Comparison of ENCODE assay signal across 9 mouse cellular contexts in genomic region chr16:20185368-20185767, GRCm38 (mm10). TPM values are rescaled to one million over a fixed set of nuclear protein-coding genes. Genes with fewer than 3 reads are reported as not detected.
DNase-seq lines count a peak whose midpoint lies in the region; ATAC-seq and TF ChIP-seq lines count a peak whose summit lies in the region.
"Had no signal": no experiment of that assay in that cellular context is flagged by ENCODE, and none has a peak within 500 bp of the region (broad histone marks: within the 10 kb centered on the region; RNA-seq: fewer than 3 reads in every experiment).

No protein-coding gene starts in this region.

- peak; percentile 76 for TF ChIP-seq CTCF in intestine, postnatal 0 days (IDR thresholded peaks at IDR 0.05; ENCODE audit: low read depth)

- no peak overlapping the region for H3K9ac ChIP-seq in intestine, postnatal 0 days (ENCODE audit: low read depth, low read length)
- H3K9ac ChIP-seq in intestine, embryonic 15.5 days, result no peak overlapping the region
- H3K9ac ChIP-seq in embryonic facial prominence, embryonic 11.5 days (replicated peaks; ENCODE audit: low read length), result no peak overlapping the region
- H3K9ac ChIP-seq: embryonic facial prominence, embryonic 12.5 days had no signal

- ATAC-seq in intestine, postnatal 0 days, result no peak
- ATAC-seq in intestine, embryonic 15.5 days, result no peak
- peak; percentile 60 for ATAC-seq in CD4-positive, CD25-positive, alpha-beta regulatory T cell, adult 4 months
- ATAC-seq in embryonic facial prominence, embryonic 11.5 days (replicated peaks; ENCODE audit: insufficient number of reproducible peaks, low FRiP score, low TSS enrichment, low read depth), result no peak

- no peaks in the 10 kb centered on the region for H3K4me1 ChIP-seq in intestine, postnatal 0 days (replicated peaks; ENCODE audit: control insufficient read depth, insufficient read depth, low read length)
- no peaks in the 10 kb centered on the region for H3K4me1 ChIP-seq in intestine, embryonic 15.5 days (replicated peaks)
- no peaks in the 10 kb centered on the region for H3K4me1 ChIP-seq in embryonic facial prominence, embryonic 11.5 days (ENCODE audit: control insufficient read depth, insufficient read depth, low read length)
- H3K4me1 ChIP-seq: embryonic facial prominence, embryonic 12.5 days had no signal

- H3K27me3 ChIP-seq in intestine, postnatal 0 days (replicated peaks; ENCODE audit: control insufficient read depth, insufficient read depth, low read length), result no peaks in the 10 kb centered on the region
- no peaks in the 10 kb centered on the region for H3K27me3 ChIP-seq in intestine, embryonic 15.5 days (replicated peaks)
- H3K27me3 ChIP-seq in embryonic facial prominence, embryonic 11.5 days (ENCODE audit: control insufficient read depth, insufficient read depth, low read length), result no peaks in the 10 kb centered on the region
- H3K27me3 ChIP-seq: embryonic facial prominence, embryonic 12.5 days had no signal

- 51% methylated on average over 2 of the region's 2 CpGs for WGBS in intestine, postnatal 0 days
- 67% methylated on average over 2 of the region's 2 CpGs for WGBS in intestine, embryonic 15.5 days
- 67% methylated on average over 2 of the region's 2 CpGs for WGBS in embryonic facial prominence, embryonic 11.5 days

- no peaks in the 10 kb centered on the region for H3K9me3 ChIP-seq in intestine, postnatal 0 days (ENCODE audit: control insufficient read depth)
- no peaks in the 10 kb centered on the region for H3K9me3 ChIP-seq in intestine, embryonic 15.5 days
- no peaks in the 10 kb centered on the region for H3K9me3 ChIP-seq in embryonic facial prominence, embryonic 11.5 days (replicated peaks; ENCODE audit: control insufficient read depth, low read length)
- H3K9me3 ChIP-seq: embryonic facial prominence, embryonic 12.5 days had no signal

- H3K4me2 ChIP-seq in intestine, postnatal 0 days (replicated peaks; ENCODE audit: low read depth), result no peak overlapping the region
- no peak overlapping the region for H3K4me2 ChIP-seq in intestine, embryonic 15.5 days (replicated peaks)
- H3K4me2 ChIP-seq in embryonic facial prominence, embryonic 11.5 days (ENCODE audit: low read depth, low read length), result no peak overlapping the region
- H3K4me2 ChIP-seq: embryonic facial prominence, embryonic 12.5 days had no signal

- H3K27ac ChIP-seq in intestine, postnatal 0 days (ENCODE audit: low read depth, low read length), result no peak overlapping the region
- no peak overlapping the region for H3K27ac ChIP-seq in intestine, embryonic 15.5 days
- no peak overlapping the region for H3K27ac ChIP-seq in embryonic facial prominence, embryonic 11.5 days (replicated peaks; ENCODE audit: low read depth, low read length)
- H3K27ac ChIP-seq: embryonic facial prominence, embryonic 12.5 days had no signal

- peak; percentile 76 for DNase-seq in 3T3-L1 (ENCODE audit: low read depth, low spot score)
- peak; percentile 34 for DNase-seq in embryonic facial prominence, embryonic 11.5 days (ENCODE audit: low spot score)
- DNase-seq in ovary, postnatal 10 days (ENCODE audit: low spot score), result no peak
- no peak for DNase-seq in neural tube, embryonic 10.5 days (ENCODE audit: extremely low spot score, low spot score)
- no peak for DNase-seq in gastrocnemius, postnatal 25 days

- peaks cover 39% of the 10 kb centered on the region for H3K36me3 ChIP-seq in intestine, postnatal 0 days (ENCODE audit: control insufficient read depth, insufficient read depth)
- H3K36me3 ChIP-seq in intestine, embryonic 15.5 days, result peaks cover 29% of the 10 kb centered on the region
- peaks cover 3% of the 10 kb centered on the region for H3K36me3 ChIP-seq in embryonic facial prominence, embryonic 11.5 days (replicated peaks; ENCODE audit: control insufficient read depth, insufficient read depth, low read depth, low read length)

- H3K4me3 ChIP-seq in intestine, postnatal 0 days (ENCODE audit: low read depth, low read length), result no peak overlapping the region
- no peak overlapping the region for H3K4me3 ChIP-seq in intestine, embryonic 15.5 days (replicated peaks)
- no peak overlapping the region for H3K4me3 ChIP-seq in embryonic facial prominence, embryonic 11.5 days (ENCODE audit: low read depth, low read length)
- H3K4me3 ChIP-seq: embryonic facial prominence, embryonic 12.5 days had no signal

RNA-seq across cellular contexts. Expression of gene Yeats2, which starts 44.5 kb away (rescaled TPM):
- polyA plus RNA-seq in intestine, postnatal 0 days (2015; fragmentation: Nextera tagmentation; extraction: Ambion mirVana), result 4.3 and 4.7 TPM in 2 replicates
- polyA plus RNA-seq in intestine, embryonic 15.5 days (2015; fragmentation: Nextera tagmentation; extraction: Ambion mirVana), result 21.7 and 22.7 TPM in 2 replicates
- 1 to 10 TPM; 6.0 to 8.4 TPM for polyA plus RNA-seq in CD4-positive, CD25-positive, alpha-beta regulatory T cell, adult 4 months (2017; shearing (Covaris generic))
- polyA plus RNA-seq in embryonic facial prominence, embryonic 11.5 days (2014; fragmentation: Nextera tagmentation; extraction: Ambion mirVana), result 35.8 and 41.9 TPM in 2 replicates
- 1 to 10 TPM; 7.1 to 9.5 TPM for total RNA-seq in gastrocnemius, postnatal 25 days (2021)

RNA-seq across cellular contexts. Expression of gene Map6d1, which starts 55.8 kb away (rescaled TPM):
- polyA plus RNA-seq in intestine, postnatal 0 days (2015; fragmentation: Nextera tagmentation; extraction: Ambion mirVana), result 0.09 and 0.10 TPM in 2 replicates
- 0.49 and 0.60 TPM in 2 replicates for polyA plus RNA-seq in intestine, embryonic 15.5 days (2015; fragmentation: Nextera tagmentation; extraction: Ambion mirVana)
- polyA plus RNA-seq in CD4-positive, CD25-positive, alpha-beta regulatory T cell, adult 4 months (2017; shearing (Covaris generic)), result under 1 TPM in 1 of 2 experiments, not detected in 1; 0.26 TPM
- 0.93 and 1.5 TPM in 2 replicates for polyA plus RNA-seq in embryonic facial prominence, embryonic 11.5 days (2014; fragmentation: Nextera tagmentation; extraction: Ambion mirVana)
- total RNA-seq in gastrocnemius, postnatal 25 days (2021), result under 1 TPM; 0.48 to 0.56 TPM

Comparison
In these comparisons a context has a peak if more than half of its experiments do, and no peak if none do; other contexts are left out.
1. DNase-seq: peak in 3T3-L1 (single experiment) and embryonic facial prominence, embryonic 11.5 days (single experiment); none in ovary, postnatal 10 days (single experiment), neural tube, embryonic 10.5 days (single experiment) and gastrocnemius, postnatal 25 days (single experiment).